Mouse (Mus musculus) kidney, adult 2 months (tissue): Measurements from ENCODE around the gene Katna1.

Experiments
- CTCF ChIP-seq: fragments of 200-500 bp; conservative IDR thresholded peaks from 2 replicates; pipeline ENCODE4 v1.5.1; 2011; ENCODE audit warnings: low read depth, mild to moderate bottlenecking, control low read depth, low read length, moderate library complexity, mixed read lengths; ENCODE audit not compliant: insufficient read depth, insufficient read length
- POLR2A ChIP-seq: fragments of 200-500 bp; IDR thresholded peaks from one replicate; pipeline ENCODE4 v1.6.1; 2011; ENCODE audit warnings: low read depth, low read length, control low read depth

DNA sequence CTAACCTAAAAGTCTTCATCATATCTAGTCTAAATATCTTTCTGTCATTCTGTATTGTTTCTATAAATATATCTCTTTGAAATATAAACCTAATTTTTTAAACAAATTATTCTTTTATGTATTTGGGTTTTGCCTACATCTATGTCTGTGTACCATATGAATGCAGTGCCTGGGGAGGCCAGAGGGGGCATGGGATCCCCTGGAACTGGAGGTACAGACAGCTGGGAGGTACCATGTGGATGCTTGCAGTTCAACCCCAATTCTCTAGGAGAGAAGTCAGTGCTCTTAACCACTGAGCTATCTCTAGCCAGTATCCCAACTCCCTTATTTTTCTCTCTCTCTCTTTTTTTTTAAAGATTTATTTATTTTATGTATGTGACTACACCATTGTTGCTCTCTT is 30.5 kb upstream of the Katna1 start:
- no peak for TF ChIP-seq POLR2A
- TF ChIP-seq CTCF: no peak
